Mouse (Mus musculus) left cerebral cortex, adult 9 months (tissue): ENCODE results near the gene Ncln.
"Not testable (repeated sequence)": the region's sequence is repeated elsewhere in the genome, so short reads cannot be mapped to it uniquely, and the experiment has no call there.

ENCODE experiments used
- DNase-seq, 2 experiments: peaks; one replicate each; pipeline ENCODE4 v3.0.0; 2022; ENCODE audit warnings: low spot score in 2 of 2

The Ncln gene

GRCm38 (mm10) chr10:81462415-81462804 lies 33.8 kb downstream of the Ncln start:
- DNase-seq, result no peak

GRCm38 (mm10) chr10:81461673-81462414 lies 34.3 kb downstream of the Ncln start:
- DNase-seq, result no peak

GRCm38 (mm10) chr10:81460951-81461350 lies 35.2 kb downstream of the Ncln start:
- DNase-seq, result no peak

GRCm38 (mm10) chr10:81460471-81460870 lies 35.7 kb downstream of the Ncln start:
- DNase-seq, result no peak

GRCm38 (mm10) chr10:81459399-81459798 lies 36.8 kb downstream of the Ncln start:
- DNase-seq, result no peak

- DNase-seq, result no peak
Observed at GRCm38 (mm10) chr10:81458267-81458666, 37.9 kb downstream of the Ncln start.

GRCm38 (mm10) chr10:81457624-81458023 lies 38.6 kb downstream of the Ncln start:
- DNase-seq, result no peak

GRCm38 (mm10) chr10:81456983-81457563 lies 39.1 kb downstream of the Ncln start:
- no peak for DNase-seq

GRCm38 (mm10) chr10:81455181-81455895 lies 40.9 kb downstream of the Ncln start, which contains the start of gene Nfic:
Nfic (minus strand) TSS chr10:81455635.
- DNase-seq, result no peak

- no peak for DNase-seq
Observed at GRCm38 (mm10) chr10:81454106-81454505, 42.1 kb downstream of the Ncln start.

GRCm38 (mm10) chr10:81452947-81453288 lies 43.3 kb downstream of the Ncln start:
- DNase-seq, result no peak

GRCm38 (mm10) chr10:81452237-81452946 lies 43.8 kb downstream of the Ncln start:
- DNase-seq, result no peak

- DNase-seq, result no peak
Observed at GRCm38 (mm10) chr10:81451365-81451745, 44.8 kb downstream of the Ncln start.

- no peak for DNase-seq
Observed at GRCm38 (mm10) chr10:81450641-81451364, 45.4 kb downstream of the Ncln start.

- peak in 1 of 2 experiments; percentile 86 for DNase-seq
Observed at GRCm38 (mm10) chr10:81450140-81450539, 46.1 kb downstream of the Ncln start.

- DNase-seq, result not testable (repeated sequence)
Observed at GRCm38 (mm10) chr10:81445516-81445915, 50.7 kb downstream of the Ncln start.

GRCm38 (mm10) chr10:81441019-81441418 lies 55.2 kb downstream of the Ncln start:
- DNase-seq, result no peak
